Mouse (Mus musculus): ENCODE measurements around the gene Mtrf1. TPM values are rescaled to one million over a fixed set of nuclear protein-coding genes. Genes with fewer than 3 reads are reported as not detected.

The Mtrf1 gene
- total RNA-seq, 1 experiment, result 6.5 TPM

- H3K9me3 ChIP-seq (ENCODE audit: control insufficient read depth, insufficient read depth, low read depth, low read length), result no peaks in the 10 kb centered on the region
- in situ Hi-C loops (cut with MboI; ENCODE audit: low sequenced_read_pairs in 2 of 2, unreplicated experiment in 2 of 2), result no loop called here
- H3K4me1 ChIP-seq (ENCODE audit: control insufficient read depth in 2 of 2, insufficient read depth in 2 of 2, low read length in 2 of 2, poor library complexity in 1 of 2), result no peaks in the 10 kb centered on the region
- H3K36me3 ChIP-seq (ENCODE audit: control insufficient read depth, insufficient read depth, low read length, poor library complexity, severe bottlenecking), result no peaks in the 10 kb centered on the region
- no peak overlapping the region for H3K4me3 ChIP-seq (ENCODE audit: insufficient read depth in 1 of 2, low read depth in 1 of 2, low read length in 2 of 2, poor library complexity in 1 of 2, severe bottlenecking in 1 of 2)
- no peak overlapping the region for H3K27ac ChIP-seq (ENCODE audit: insufficient read depth, low read depth, low read length, poor library complexity, severe bottlenecking)
- TF ChIP-seq HCFC1 (IDR thresholded peaks at IDR 0.05; ENCODE audit: borderline replicate concordance, insufficient read depth, low read length), result no peak
- TF ChIP-seq ZC3H11A (IDR thresholded peaks at IDR 0.05; ENCODE audit: borderline replicate concordance, low read depth, low read length), result no peak
- TF ChIP-seq CHD2 (IDR thresholded peaks at IDR 0.05; ENCODE audit: low read depth, low read length), result no peak
- no peak for TF ChIP-seq MAFK (IDR thresholded peaks at IDR 0.05; ENCODE audit: insufficient read depth, low read depth, low read length)
- TF ChIP-seq ZNF384 (IDR thresholded peaks at IDR 0.05; ENCODE audit: low read depth, low read length), result no peak
- H3K9ac ChIP-seq (ENCODE audit: insufficient read depth, low read depth, low read length, poor library complexity, severe bottlenecking), result no peak overlapping the region
- no peak for DNase-seq (ENCODE audit: low read depth, low spot score)
Observed at GRCm38 (mm10) chr14:79434068-79434467, 36.5 kb downstream of the Mtrf1 start.

GRCm38 (mm10) chr14:79440655-79441054 lies 43.1 kb downstream of the Mtrf1 start:
- no peaks in the 10 kb centered on the region for H3K9me3 ChIP-seq (ENCODE audit: control insufficient read depth, insufficient read depth, low read depth, low read length)
- H3K4me3 ChIP-seq (ENCODE audit: insufficient read depth in 1 of 2, low read depth in 1 of 2, low read length in 2 of 2, poor library complexity in 1 of 2, severe bottlenecking in 1 of 2), result no peak overlapping the region
- in situ Hi-C loops (cut with MboI; ENCODE audit: low sequenced_read_pairs in 2 of 2, unreplicated experiment in 2 of 2), result no loop called here
- H3K9ac ChIP-seq (ENCODE audit: insufficient read depth, low read depth, low read length, poor library complexity, severe bottlenecking), result no peak overlapping the region
- DNase-seq (ENCODE audit: low read depth, low spot score), result no peak
- H3K27ac ChIP-seq (ENCODE audit: insufficient read depth, low read depth, low read length, poor library complexity, severe bottlenecking), result no peak overlapping the region
- H3K36me3 ChIP-seq (ENCODE audit: control insufficient read depth, insufficient read depth, low read length, poor library complexity, severe bottlenecking), result no peaks in the 10 kb centered on the region
- TF ChIP-seq MAFK (IDR thresholded peaks at IDR 0.05; ENCODE audit: insufficient read depth, low read depth, low read length) (no peak), ZC3H11A (IDR thresholded peaks at IDR 0.05; ENCODE audit: borderline replicate concordance, low read depth, low read length) (no peak), CHD2 (IDR thresholded peaks at IDR 0.05; ENCODE audit: low read depth, low read length) (no peak), ZNF384 (IDR thresholded peaks at IDR 0.05; ENCODE audit: low read depth, low read length) (no peak), HCFC1 (IDR thresholded peaks at IDR 0.05; ENCODE audit: borderline replicate concordance, insufficient read depth, low read length) (no peak)
- no peaks in the 10 kb centered on the region for H3K4me1 ChIP-seq (ENCODE audit: control insufficient read depth in 2 of 2, insufficient read depth in 2 of 2, low read length in 2 of 2, poor library complexity in 1 of 2)

- H3K27ac ChIP-seq (ENCODE audit: insufficient read depth, low read depth, low read length, poor library complexity, severe bottlenecking), result no peak overlapping the region
- no peaks in the 10 kb centered on the region for H3K9me3 ChIP-seq (ENCODE audit: control insufficient read depth, insufficient read depth, low read depth, low read length)
- H3K36me3 ChIP-seq (ENCODE audit: control insufficient read depth, insufficient read depth, low read length, poor library complexity, severe bottlenecking), result no peaks in the 10 kb centered on the region
- DNase-seq (ENCODE audit: low read depth, low spot score), result no peak
- in situ Hi-C loops (cut with MboI; ENCODE audit: low sequenced_read_pairs in 2 of 2, unreplicated experiment in 2 of 2), result no loop called here
- H3K4me3 ChIP-seq (ENCODE audit: insufficient read depth in 1 of 2, low read depth in 1 of 2, low read length in 2 of 2, poor library complexity in 1 of 2, severe bottlenecking in 1 of 2), result no peak overlapping the region
- TF ChIP-seq HCFC1 (IDR thresholded peaks at IDR 0.05; ENCODE audit: borderline replicate concordance, insufficient read depth, low read length) (no peak), ZC3H11A (IDR thresholded peaks at IDR 0.05; ENCODE audit: borderline replicate concordance, low read depth, low read length) (no peak), MAFK (IDR thresholded peaks at IDR 0.05; ENCODE audit: insufficient read depth, low read depth, low read length) (no peak), CHD2 (IDR thresholded peaks at IDR 0.05; ENCODE audit: low read depth, low read length) (no peak), ZNF384 (IDR thresholded peaks at IDR 0.05; ENCODE audit: low read depth, low read length) (no peak)
- H3K9ac ChIP-seq (ENCODE audit: insufficient read depth, low read depth, low read length, poor library complexity, severe bottlenecking), result no peak overlapping the region
- no peaks in the 10 kb centered on the region for H3K4me1 ChIP-seq (ENCODE audit: control insufficient read depth in 2 of 2, insufficient read depth in 2 of 2, low read length in 2 of 2, poor library complexity in 1 of 2)
Observed at GRCm38 (mm10) chr14:79441441-79441840, 43.9 kb downstream of the Mtrf1 start.

- no peak overlapping the region for H3K27ac ChIP-seq (ENCODE audit: insufficient read depth, low read depth, low read length, poor library complexity, severe bottlenecking)
- H3K9ac ChIP-seq (ENCODE audit: insufficient read depth, low read depth, low read length, poor library complexity, severe bottlenecking), result no peak overlapping the region
- H3K9me3 ChIP-seq (ENCODE audit: control insufficient read depth, insufficient read depth, low read depth, low read length), result no peaks in the 10 kb centered on the region
- TF ChIP-seq HCFC1 (IDR thresholded peaks at IDR 0.05; ENCODE audit: borderline replicate concordance, insufficient read depth, low read length), result no peak
- no peak for TF ChIP-seq ZNF384 (IDR thresholded peaks at IDR 0.05; ENCODE audit: low read depth, low read length)
- no peak for TF ChIP-seq ZC3H11A (IDR thresholded peaks at IDR 0.05; ENCODE audit: borderline replicate concordance, low read depth, low read length)
- no peak for TF ChIP-seq MAFK (IDR thresholded peaks at IDR 0.05; ENCODE audit: insufficient read depth, low read depth, low read length)
- TF ChIP-seq CHD2 (IDR thresholded peaks at IDR 0.05; ENCODE audit: low read depth, low read length), result no peak
- no peak for DNase-seq (ENCODE audit: low read depth, low spot score)
- no peaks in the 10 kb centered on the region for H3K36me3 ChIP-seq (ENCODE audit: control insufficient read depth, insufficient read depth, low read length, poor library complexity, severe bottlenecking)
- in situ Hi-C loops (cut with MboI; ENCODE audit: low sequenced_read_pairs in 2 of 2, unreplicated experiment in 2 of 2), result no loop called here
- no peaks in the 10 kb centered on the region for H3K4me1 ChIP-seq (ENCODE audit: control insufficient read depth in 2 of 2, insufficient read depth in 2 of 2, low read length in 2 of 2, poor library complexity in 1 of 2)
- no peak overlapping the region for H3K4me3 ChIP-seq (ENCODE audit: insufficient read depth in 1 of 2, low read depth in 1 of 2, low read length in 2 of 2, poor library complexity in 1 of 2, severe bottlenecking in 1 of 2)
Observed at GRCm38 (mm10) chr14:79444601-79445000, 47.0 kb downstream of the Mtrf1 start.
